Mouse (Mus musculus): Measurements from ENCODE around the gene Mycn.

Mycn gene

GRCm38 (mm10) chr12:12924446-12924845 lies 17.3 kb downstream of the Mycn start:
- DNase-seq (ENCODE audit: low spot score): no peak

DNA sequence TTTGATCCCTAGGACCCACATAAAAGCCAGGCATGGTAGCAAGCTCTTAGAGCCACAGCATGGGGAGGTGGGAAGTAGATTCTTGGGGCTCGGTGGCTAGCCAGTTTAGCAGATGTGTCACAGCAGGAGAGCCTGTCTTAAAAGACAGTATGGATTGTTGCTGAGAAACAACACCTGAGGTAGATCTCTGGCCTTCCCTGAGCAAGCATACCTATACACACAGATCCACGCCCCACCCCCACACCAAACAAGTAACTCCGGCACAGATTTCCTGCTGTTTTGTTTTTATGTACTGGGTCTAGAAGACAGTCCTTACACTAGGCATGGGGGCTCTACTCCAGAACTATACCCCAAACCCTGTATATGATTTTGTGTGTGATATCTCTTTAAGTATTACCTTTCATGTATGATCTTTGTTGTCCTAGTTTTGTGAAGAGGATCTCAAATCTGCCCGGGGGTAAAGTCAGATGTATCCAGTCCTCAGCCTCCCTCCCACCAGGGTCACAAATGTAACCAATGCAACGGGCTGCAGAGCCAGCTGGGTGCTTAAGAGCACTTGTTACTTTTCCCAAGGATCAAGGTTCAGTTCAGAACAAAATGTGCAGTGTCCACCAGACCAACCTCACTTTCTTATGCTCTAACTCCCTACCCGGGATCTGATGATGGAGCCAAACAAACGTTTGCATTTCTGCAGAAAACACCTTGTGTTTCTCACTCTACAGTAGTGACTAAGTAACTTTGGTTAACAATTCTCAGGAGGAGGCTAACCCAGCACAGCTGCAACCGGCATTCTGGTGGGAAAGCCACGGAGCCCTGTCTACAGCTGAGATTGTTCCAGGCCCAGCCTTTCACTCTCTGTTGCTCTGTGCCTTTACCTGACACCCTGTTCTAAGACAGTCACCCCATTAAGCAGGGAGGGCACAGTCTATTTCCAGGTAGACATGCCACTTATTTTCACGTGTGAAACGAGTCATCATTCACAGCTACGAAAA lies 21.3 kb downstream of the Mycn start:
- DNase-seq (ENCODE audit: low spot score): no peak

- no peak for DNase-seq (ENCODE audit: low spot score)
These were observed 25.4 kb downstream of the Mycn start for GRCm38 (mm10) chr12:12916298-12916697.

- no peak for DNase-seq (ENCODE audit: low spot score)
These were observed 31.2 kb downstream of the Mycn start for GRCm38 (mm10) chr12:12910356-12910979.

DNA sequence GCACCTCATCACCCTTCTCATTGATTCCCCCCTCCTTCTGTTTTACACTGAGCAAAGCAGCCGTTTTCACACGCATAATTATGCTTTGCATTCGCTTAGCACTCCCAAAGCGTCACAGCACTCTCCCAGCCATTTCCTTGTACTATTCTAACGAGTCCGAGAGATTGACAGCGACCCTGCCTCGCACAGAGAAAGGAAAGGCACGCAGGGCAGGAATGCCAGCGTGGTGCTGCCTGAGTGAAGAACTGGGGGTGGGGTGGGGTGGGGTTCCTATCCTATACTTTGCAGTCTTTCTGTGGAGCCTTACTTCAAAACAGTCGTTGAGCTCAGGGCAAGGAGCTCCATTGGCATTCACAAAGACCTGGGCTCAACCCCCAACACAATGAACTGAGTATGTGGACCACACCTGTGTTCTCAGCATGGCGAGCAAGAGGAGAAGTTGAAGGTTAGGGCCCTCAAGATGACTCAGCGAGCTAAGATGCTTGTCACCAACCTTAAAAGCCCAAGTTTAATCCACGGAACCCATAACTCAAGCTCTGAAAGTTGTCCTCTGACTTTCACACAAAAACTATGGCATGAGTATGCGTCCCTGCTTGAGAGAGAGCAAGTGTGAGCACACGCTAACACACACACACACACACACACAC lies 32.0 kb downstream of the Mycn start:
- no peak for DNase-seq (ENCODE audit: low spot score)

DNA sequence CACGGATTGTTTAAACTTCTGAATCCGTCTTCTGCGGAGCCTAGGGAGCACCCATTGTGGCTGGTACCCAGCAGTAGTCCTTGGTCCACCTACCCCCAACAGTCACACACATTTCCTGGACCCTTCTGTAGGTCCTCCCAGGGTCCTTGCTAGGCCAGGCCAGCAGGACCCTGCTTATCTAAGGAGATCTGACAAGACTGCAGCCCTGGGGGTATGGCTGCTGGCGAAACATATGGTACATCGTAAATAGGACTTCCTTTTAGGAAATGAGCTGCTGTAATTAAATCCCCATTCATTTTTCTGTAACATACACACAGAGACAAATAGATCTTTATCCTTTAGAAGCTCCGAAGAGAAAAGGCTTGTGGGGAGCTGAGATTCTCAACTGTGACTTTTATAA lies 34.9 kb downstream of the Mycn start:
- DNase-seq (ENCODE audit: low spot score): no peak

GRCm38 (mm10) chr12:12906321-12906720 lies 35.4 kb downstream of the Mycn start:
- DNase-seq (ENCODE audit: low spot score): no peak

DNA sequence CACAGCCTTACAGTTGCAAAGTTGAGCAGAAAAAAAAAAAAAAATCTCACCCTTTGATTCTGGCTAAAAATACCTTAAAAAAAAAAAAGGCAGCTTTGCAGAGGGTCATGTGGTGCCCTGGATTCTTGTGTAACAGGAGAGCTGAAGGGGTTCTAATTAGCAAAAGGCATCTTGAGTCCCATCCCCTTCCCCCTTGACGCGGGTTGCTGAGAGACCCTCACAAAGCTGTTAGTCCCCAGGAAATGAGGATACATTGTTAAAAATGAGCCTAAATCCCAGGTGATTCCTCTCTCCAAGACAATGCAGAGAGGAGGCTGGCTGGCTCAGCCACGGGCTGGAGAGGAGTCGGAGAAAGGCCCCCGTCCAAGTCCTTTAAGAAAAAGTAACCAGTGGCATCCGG lies 36.6 kb downstream of the Mycn start:
- no peak for DNase-seq (ENCODE audit: low spot score)

GRCm38 (mm10) chr12:12904512-12904953 lies 37.2 kb downstream of the Mycn start:
- DNase-seq (ENCODE audit: low spot score): no peak

DNA sequence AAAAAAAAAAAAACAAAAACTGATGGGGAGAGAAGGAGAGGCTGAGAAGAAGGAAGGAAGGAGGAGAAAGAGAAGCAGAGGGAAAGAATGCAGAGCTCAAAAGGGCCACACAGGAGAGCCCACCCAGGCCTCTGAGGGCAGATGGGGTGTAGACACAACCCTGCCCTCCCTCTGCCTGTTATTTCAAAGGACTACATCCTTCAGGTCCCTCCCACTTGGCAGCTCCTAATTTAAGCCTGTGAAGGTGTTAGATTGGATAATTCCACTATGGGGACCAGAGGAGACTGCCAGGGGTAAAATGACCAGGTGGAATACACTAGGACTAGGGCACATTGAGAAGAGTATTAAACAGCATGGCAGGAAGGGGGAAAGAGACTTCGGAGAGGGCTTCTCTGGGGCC lies 37.6 kb downstream of the Mycn start:
- no peak for DNase-seq (ENCODE audit: low spot score)

DNA sequence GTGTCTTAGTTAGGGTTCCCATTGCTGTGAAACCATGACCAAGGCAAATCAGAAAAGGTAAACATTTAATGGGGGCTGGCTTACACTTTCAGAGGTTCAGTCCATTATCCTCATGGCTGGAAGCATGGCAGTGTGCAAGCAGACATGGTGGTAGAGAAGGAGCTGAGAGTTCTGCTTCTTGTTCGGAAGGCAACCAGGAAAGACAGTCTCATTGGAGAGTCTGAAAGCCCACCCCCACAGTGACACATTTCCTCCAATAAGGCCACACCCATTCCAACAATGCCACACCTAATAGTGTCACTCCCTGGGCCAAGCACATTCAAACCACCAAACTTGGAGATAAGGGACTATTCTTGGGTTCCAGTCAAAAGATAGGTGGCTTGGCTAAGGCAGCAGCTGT lies 39.3 kb downstream of the Mycn start:
- no peak for DNase-seq (ENCODE audit: low spot score)

DNA sequence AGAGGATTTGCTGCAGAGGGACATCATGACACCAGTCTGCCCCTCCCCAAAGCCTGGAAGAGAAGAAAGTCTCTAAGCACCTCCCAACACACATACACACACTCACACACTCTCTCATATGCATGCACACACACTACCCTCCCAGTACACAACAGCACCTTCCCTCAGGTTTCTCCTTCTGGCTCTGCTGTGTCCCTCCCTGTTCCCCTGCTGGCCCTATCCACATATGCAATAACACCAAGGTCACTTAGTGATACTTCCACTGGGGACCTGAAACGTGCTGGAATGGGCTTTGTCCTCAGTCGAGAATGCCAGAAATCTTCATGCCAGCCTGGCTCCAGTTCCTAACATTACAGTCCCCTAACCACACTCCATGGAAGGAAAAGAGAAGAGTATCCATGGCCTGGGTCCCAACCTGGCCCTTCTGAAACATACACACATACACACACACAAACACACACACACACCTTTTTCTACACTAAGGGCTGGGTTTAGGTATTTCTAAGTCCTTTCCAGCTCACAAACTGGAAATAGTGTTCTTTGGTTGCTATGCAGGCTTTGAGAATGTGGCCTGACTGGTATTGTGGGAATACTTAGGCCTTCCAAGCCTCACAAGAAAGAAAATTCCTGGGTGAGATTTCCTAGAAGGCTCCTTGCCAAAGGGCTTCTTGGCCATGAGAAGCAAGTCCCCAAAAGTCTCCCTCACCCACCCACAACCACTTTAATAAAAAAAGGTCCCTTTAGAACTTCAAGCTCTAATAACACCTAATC lies 43.2 kb downstream of the Mycn start:
- DNase-seq (ENCODE audit: low spot score): no peak

GRCm38 (mm10) chr12:12893986-12894385 lies 47.7 kb downstream of the Mycn start:
- no peak for DNase-seq (ENCODE audit: low spot score)

DNA sequence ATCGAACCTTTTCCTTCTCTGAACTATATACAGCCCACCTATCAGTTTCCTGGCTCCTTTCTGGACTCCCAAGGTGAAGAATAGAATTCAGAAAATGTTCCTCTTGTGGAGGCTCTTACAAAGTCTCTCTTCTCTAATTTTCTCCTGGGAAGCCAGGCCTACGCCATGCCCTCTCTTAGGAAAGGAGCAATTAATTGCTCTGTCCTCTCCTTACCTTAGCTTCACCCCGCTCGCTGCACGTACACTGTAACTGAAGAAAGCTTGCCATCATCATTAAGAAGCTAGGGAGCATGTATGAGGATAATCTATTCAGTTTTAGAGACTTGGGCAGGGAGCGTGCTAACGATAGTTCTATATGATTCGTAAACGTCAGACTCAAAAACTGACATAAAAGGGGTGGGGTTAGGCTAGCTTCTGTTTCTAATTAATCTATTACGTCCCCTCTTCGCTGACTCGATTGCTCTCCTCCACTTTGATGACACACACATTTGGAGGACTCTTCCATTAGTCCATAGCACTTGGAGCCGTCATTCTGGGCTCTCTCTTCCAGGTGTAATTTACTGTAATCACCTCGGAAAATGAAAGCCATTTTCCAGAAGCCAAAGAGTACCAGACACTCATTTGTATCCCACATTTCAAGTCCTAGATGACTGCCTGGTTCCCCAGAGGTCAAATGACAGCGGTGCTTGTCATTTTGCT lies 55.4 kb downstream of the Mycn start:
- DNase-seq (ENCODE audit: low spot score): no peak
